Mouse (Mus musculus): ENCODE measurements around the gene Usp50.

DNA sequence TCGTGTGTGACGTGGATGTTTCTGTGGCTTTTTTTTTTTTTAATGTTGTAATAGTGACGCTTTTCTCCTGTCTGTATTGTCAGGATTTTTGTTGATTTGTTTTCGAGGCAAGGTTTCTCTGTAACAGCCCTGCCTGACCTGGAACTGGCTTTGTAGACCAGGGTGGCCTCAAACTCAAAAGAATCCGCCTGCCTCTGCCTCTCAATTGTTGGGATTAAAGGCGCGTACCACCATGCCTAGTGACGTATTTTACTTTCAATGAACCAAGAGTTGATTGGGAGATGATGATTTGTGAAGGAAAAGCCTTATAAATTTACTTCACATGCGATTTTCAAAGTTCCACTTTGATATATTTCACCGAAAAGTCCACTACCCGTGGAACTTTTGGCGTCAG lies 107.2 kb downstream of the Usp50 start, which contains the start of gene Gabpb1:
- TF ChIP-seq CTCF (IDR thresholded peaks at IDR 0.05; ENCODE audit: borderline replicate concordance, insufficient read depth, low read depth, low read length) = no peak
- TF ChIP-seq POLR2A (IDR thresholded peaks at IDR 0.05; ENCODE audit: borderline replicate concordance, insufficient read depth, low read length) = no peak
